Mouse (Mus musculus) hindbrain, embryonic 15.5 days (tissue): ENCODE measurements at regions not wholly inside any gene's neighbourhood (a gene's known extent, or its start where the extent isn't known, plus 50 kb on each side); places are given as distances from the start of the nearest gene placed in this dataset.

Experiments
- ATAC-seq: fragments of 200-750 bp; cut with Nextera tagmentation; 2 replicates; pipeline ENCODE4 v1.8.0; 2017; ENCODE audit warnings: low read depth, moderate number of reproducible peaks, moderate TSS enrichment; ENCODE audit not compliant: low FRiP score
- H3K27ac ChIP-seq: fragments of 300-500 bp; sonication (generic); replicated peaks from 2 replicates; pipeline ENCODE4 v1.5.1; 2015; ENCODE audit warnings: mild to moderate bottlenecking, inconsistent platforms
- H3K27me3 ChIP-seq: fragments of 300-500 bp; sonication (generic); 2 replicates; pipeline ENCODE4 v1.6.1; 2015; ENCODE audit warnings: control low read depth, inconsistent platforms
- H3K36me3 ChIP-seq: fragments of 300-500 bp; sonication (generic); 2 replicates; pipeline ENCODE4 v1.6.1; 2015; ENCODE audit warnings: control low read depth, inconsistent platforms
- H3K4me1 ChIP-seq: fragments of 300-500 bp; sonication (generic); replicated peaks from 2 replicates; pipeline ENCODE4 v1.6.1; 2015; ENCODE audit warnings: control low read depth, inconsistent platforms
- H3K4me2 ChIP-seq: fragments of 300-500 bp; sonication (generic); 2 replicates; pipeline ENCODE4 v1.6.1; 2015; ENCODE audit warnings: moderate library complexity, mild to moderate bottlenecking, inconsistent platforms
- H3K4me3 ChIP-seq: fragments of 300-500 bp; sonication (generic); 2 replicates; pipeline ENCODE4 v1.5.1; 2015; ENCODE audit warnings: mild to moderate bottlenecking, inconsistent platforms
- H3K9ac ChIP-seq: fragments of 300-500 bp; sonication (generic); 2 replicates; pipeline ENCODE4 v1.6.1; 2015; ENCODE audit warnings: inconsistent platforms
- H3K9me3 ChIP-seq: fragments of 300-500 bp; sonication (generic); 2 replicates; pipeline ENCODE4 v1.6.1; 2016; ENCODE audit warnings: control low read depth, inconsistent platforms
- WGBS: fragments of 180-500 bp; shearing (Covaris S2); methylation state at CpG from one replicate; pipeline ENCODE4 v1.1.7; 2015; 5-methylcytosine and 5-hydroxymethylcytosine counted together

- H3K36me3 ChIP-seq = no peaks in the 10 kb centered on the region
- H3K9ac ChIP-seq = no peak overlapping the region
- 74% methylated on average over 3 of the region's 3 CpGs for WGBS
- H3K27ac ChIP-seq = no peak overlapping the region
- 0 out of 2 replicates have a peak, but pooled peaks cover 7% of the 10 kb centered on the region for H3K4me1 ChIP-seq
- no peak for ATAC-seq
- no peak overlapping the region for H3K4me2 ChIP-seq
- no peaks in the 10 kb centered on the region for H3K27me3 ChIP-seq
- H3K9me3 ChIP-seq = no peaks in the 10 kb centered on the region
- H3K4me3 ChIP-seq = no peak overlapping the region
Measured at GRCm38 (mm10) chr9:31995101-31995500, 81.8 kb upstream of the Barx2 start.

GRCm38 (mm10) chr9:31995700-31996099 lies 82.4 kb upstream of the Barx2 start:
- H3K9ac ChIP-seq = no peak overlapping the region
- H3K4me1 ChIP-seq = 0 out of 2 replicates have a peak, but pooled peaks cover 6% of the 10 kb centered on the region
- no peak overlapping the region for H3K4me3 ChIP-seq
- no peak overlapping the region for H3K4me2 ChIP-seq
- H3K27ac ChIP-seq = no peak overlapping the region
- no peak for ATAC-seq
- H3K27me3 ChIP-seq = no peaks in the 10 kb centered on the region
- no peaks in the 10 kb centered on the region for H3K9me3 ChIP-seq
- H3K36me3 ChIP-seq = no peaks in the 10 kb centered on the region
- WGBS = 74% methylated on average over 4 of the region's 4 CpGs

GRCm38 (mm10) chr9:31996466-31997177 lies 83.4 kb upstream of the Barx2 start:
- Histone ChIP-seq H3K9me3 (no peaks in the 10 kb centered on the region), H3K9ac (no peak overlapping the region), H3K4me3 (no peak overlapping the region), H3K4me1 (0 out of 2 replicates have a peak, but pooled peaks cover 6% of the 10 kb centered on the region), H3K27me3 (no peaks in the 10 kb centered on the region), H3K4me2 (no peak overlapping the region), H3K27ac (no peak overlapping the region), H3K36me3 (no peaks in the 10 kb centered on the region)
- no peak for ATAC-seq
- 61% methylated on average over 7 of the region's 7 CpGs for WGBS

- no peaks in the 10 kb centered on the region for H3K36me3 ChIP-seq
- H3K4me1 ChIP-seq = 0 out of 2 replicates have a peak, but pooled peaks cover 6% of the 10 kb centered on the region
- H3K4me3 ChIP-seq = no peak overlapping the region
- no peaks in the 10 kb centered on the region for H3K27me3 ChIP-seq
- H3K27ac ChIP-seq = no peak overlapping the region
- H3K4me2 ChIP-seq = peak overlapping the region; percentile 12; the same call in 1 of the 2 replicates
- 0 out of 2 replicates have a peak, but pooled peaks have one; percentile 45 for ATAC-seq
- no peak overlapping the region for H3K9ac ChIP-seq
- 63% methylated on average over 25 of the region's 25 CpGs for WGBS
- no peaks in the 10 kb centered on the region for H3K9me3 ChIP-seq
Measured at GRCm38 (mm10) chr9:31997178-31998097, 84.2 kb upstream of the Barx2 start.

DNA sequence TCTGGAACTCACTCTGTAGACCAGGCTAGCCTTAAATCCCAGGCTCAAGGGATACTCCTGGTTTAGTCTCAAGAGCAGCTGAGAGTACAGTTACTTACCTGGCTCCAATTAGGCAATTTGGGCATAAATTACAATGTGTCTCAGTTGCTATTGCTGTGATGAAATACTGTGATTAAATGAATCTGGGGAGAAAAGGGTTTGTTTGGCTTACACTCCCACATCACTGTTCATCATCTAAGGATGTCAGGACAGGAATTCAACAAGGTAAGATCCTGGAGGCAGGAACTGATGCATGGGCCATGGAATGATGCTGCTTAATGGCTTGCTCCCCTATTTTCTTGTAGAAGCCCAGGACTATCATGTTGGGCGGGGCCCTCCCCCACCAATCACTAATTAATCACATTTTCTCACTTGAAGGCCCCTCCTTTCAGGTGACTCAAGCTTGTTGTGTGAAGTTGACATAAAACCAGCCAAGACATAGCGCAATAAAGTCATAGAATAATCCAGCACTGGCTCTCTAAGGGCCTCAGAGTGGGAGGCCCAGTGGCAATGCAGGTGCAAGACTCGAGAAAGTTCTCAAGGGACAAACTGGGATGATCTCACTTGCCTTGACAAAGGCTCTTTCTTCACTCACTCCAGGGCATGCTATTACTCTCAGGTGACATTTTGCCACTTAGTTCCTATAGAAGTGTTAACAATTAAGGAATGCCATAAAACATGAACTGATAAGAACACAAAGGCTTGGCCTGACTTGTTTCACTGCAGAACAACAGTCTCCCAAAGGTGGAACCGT lies 85.4 kb upstream of the Barx2 start:
- Histone ChIP-seq H3K4me2 (no peak overlapping the region), H3K4me3 (no peak overlapping the region), H3K9me3 (no peaks in the 10 kb centered on the region), H3K36me3 (no peaks in the 10 kb centered on the region), H3K27me3 (no peaks in the 10 kb centered on the region), H3K27ac (no peak overlapping the region), H3K9ac (no peak overlapping the region), H3K4me1 (0 out of 2 replicates have a peak, but pooled peaks cover 6% of the 10 kb centered on the region)
- no peak for ATAC-seq
- 70% methylated on average over 4 of the region's 4 CpGs for WGBS

DNA sequence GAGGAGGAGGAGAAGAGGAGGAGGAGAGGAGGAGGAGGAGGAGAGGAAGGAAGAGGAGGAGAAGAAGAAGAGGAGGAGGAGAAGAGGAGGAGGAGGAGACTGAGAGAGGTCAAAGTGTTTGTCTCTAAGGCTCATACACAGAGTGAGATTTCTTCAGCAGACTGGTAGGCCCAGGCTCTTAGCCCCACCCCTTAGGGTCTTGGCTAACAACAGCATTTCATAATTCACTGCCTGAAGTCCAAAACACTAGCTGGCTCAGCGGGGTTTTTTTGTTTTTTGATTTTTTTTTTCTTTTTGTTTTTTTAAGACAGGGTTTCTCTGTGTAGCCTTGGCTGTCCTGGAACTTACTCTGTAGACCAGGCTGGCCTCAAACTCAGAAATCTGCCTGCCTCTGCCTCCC lies 86.5 kb upstream of the Barx2 start:
- ATAC-seq = no peak
- Histone ChIP-seq H3K9ac (no peak overlapping the region), H3K27me3 (no peaks in the 10 kb centered on the region), H3K9me3 (no peaks in the 10 kb centered on the region), H3K36me3 (no peaks in the 10 kb centered on the region), H3K27ac (no peak overlapping the region), H3K4me2 (no peak overlapping the region), H3K4me1 (0 out of 2 replicates have a peak, but pooled peaks cover 6% of the 10 kb centered on the region), H3K4me3 (no peak overlapping the region)
- 80% methylated on average over 1 of the region's 1 CpGs for whole genome bisulfite sequencing

- Histone ChIP-seq H3K9me3 (no peaks in the 10 kb centered on the region), H3K4me1 (no peaks in the 10 kb centered on the region), H3K27me3 (no peaks in the 10 kb centered on the region), H3K4me3 (no peak overlapping the region), H3K36me3 (no peaks in the 10 kb centered on the region), H3K9ac (no peak overlapping the region), H3K4me2 (no peak overlapping the region), H3K27ac (no peak overlapping the region)
- ATAC-seq = no peak
- 85% methylated on average over 4 of the region's 4 CpGs for WGBS
Measured at GRCm38 (mm10) chr9:32002924-32003323, 89.7 kb upstream of the Barx2 start.

GRCm38 (mm10) chr9:32003730-32004129 lies 90.5 kb upstream of the Barx2 start:
- Histone ChIP-seq H3K4me1 (no peaks in the 10 kb centered on the region), H3K9ac (no peak overlapping the region), H3K4me3 (no peak overlapping the region), H3K9me3 (no peaks in the 10 kb centered on the region), H3K4me2 (no peak overlapping the region), H3K27me3 (no peaks in the 10 kb centered on the region), H3K36me3 (no peaks in the 10 kb centered on the region), H3K27ac (no peak overlapping the region)
- ATAC-seq = no peak
- WGBS = 94% methylated on average over 7 of the region's 7 CpGs

- no peak for ATAC-seq
- WGBS = 42% methylated on average over 9 of the region's 9 CpGs
- H3K9me3 ChIP-seq = no peaks in the 10 kb centered on the region
Measured at GRCm38 (mm10) chr9:32005348-32005747, 92.1 kb upstream of the Barx2 start.

GRCm38 (mm10) chr9:32006350-32006749 lies 93.1 kb upstream of the Barx2 start:
- ATAC-seq = no peak
- Histone ChIP-seq H3K27ac (no peak overlapping the region), H3K4me3 (no peak overlapping the region), H3K27me3 (no peaks in the 10 kb centered on the region), H3K9me3 (no peaks in the 10 kb centered on the region), H3K36me3 (no peaks in the 10 kb centered on the region), H3K4me2 (no peak overlapping the region), H3K4me1 (no peaks in the 10 kb centered on the region), H3K9ac (no peak overlapping the region)
- WGBS = 74% methylated on average over 4 of the region's 4 CpGs

More at GRCm38 (mm10) chr9:32005348-32005747, 92.1 kb upstream of the Barx2 start:
- no peak overlapping the region for H3K9ac ChIP-seq
- no peak overlapping the region for H3K4me2 ChIP-seq
- H3K36me3 ChIP-seq = no peaks in the 10 kb centered on the region
- no peak overlapping the region for H3K27ac ChIP-seq
- no peaks in the 10 kb centered on the region for H3K27me3 ChIP-seq
- no peak overlapping the region for H3K4me3 ChIP-seq
- H3K4me1 ChIP-seq = no peaks in the 10 kb centered on the region

DNA sequence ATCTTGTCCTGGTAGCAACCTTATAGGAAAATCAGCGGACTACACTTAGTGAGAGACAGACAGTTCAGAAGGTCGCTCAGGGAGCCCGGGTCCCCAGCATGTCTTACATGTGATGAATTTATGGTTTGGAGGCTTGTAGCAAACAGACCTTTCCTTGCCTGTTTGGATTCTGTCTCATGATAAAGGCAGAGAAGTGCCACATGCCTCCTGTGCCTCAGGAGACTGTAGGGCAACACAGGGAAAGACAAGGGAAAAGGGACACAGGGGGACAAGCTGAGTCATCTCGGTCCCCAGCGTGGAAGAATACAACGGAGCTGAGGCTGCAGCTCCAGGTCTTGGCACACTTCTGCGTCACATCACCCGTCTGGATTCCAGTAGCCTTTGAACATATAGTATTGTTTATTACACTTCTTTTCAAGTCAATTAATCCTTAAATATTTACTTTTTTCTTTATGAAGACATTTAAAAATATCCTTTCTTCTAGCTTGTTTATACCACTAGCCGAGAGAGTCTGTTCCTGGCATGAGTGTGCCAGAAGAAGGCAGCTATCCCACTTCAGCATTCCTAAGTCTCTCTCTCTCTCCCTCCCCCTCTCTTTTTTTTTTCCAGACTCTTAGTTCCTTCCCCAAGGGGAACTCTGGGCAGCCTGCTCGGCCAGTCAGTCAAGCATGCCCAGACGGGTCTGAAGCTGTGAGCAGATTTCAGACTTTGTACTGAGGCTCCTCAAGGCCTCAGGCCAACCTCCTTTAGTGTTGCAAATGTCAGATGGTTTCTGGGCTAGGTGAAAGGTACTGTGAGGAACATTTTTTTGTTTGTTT lies 97.9 kb upstream of the Barx2 start:
- no peak for ATAC-seq
- H3K9ac ChIP-seq = no peak overlapping the region
- H3K4me2 ChIP-seq = no peak overlapping the region
- 57% methylated on average over 11 of the region's 11 CpGs for WGBS
- H3K27ac ChIP-seq = no peak overlapping the region
- no peaks in the 10 kb centered on the region for H3K27me3 ChIP-seq
- H3K4me1 ChIP-seq = peaks cover 4% of the 10 kb centered on the region; the same call in 1 of the 2 replicates
- H3K36me3 ChIP-seq = no peaks in the 10 kb centered on the region
- H3K4me3 ChIP-seq = no peak overlapping the region
- no peaks in the 10 kb centered on the region for H3K9me3 ChIP-seq
